Mouse (Mus musculus): ENCODE results near the gene Olfr1307.

The Olfr1307 gene

GRCm38 (mm10) chr2:111949340-111949739 is at the start of gene Olfr1307:
Gene Olfr1307, minus strand, starts transcription at chr2:111949440.
- no peak for DNase-seq (ENCODE audit: low read depth, low spot score)

GRCm38 (mm10) chr2:111990181-111990580 is 40.9 kb upstream of the Olfr1307 start, which contains the start of gene Olfr1309:
Gene Olfr1309, minus strand, starts transcription at chr2:111990281.
- DNase-seq (ENCODE audit: low read depth, low spot score) = no peak

- no peak for DNase-seq (ENCODE audit: low read depth, low spot score)
These were observed 15.6 kb upstream of the Olfr1307 start, which contains the start of gene Olfr1308 for GRCm38 (mm10) chr2:111964844-111965243. Gene Olfr1308, minus strand, starts transcription at chr2:111964944.

GRCm38 (mm10) chr2:111916171-111916570 is 33.1 kb downstream of the Olfr1307 start, which contains the start of gene Olfr1306:
Gene Olfr1306, minus strand, starts transcription at chr2:111916271.
- no peak for DNase-seq (ENCODE audit: low read depth, low spot score)
